Mouse (Mus musculus): ENCODE results near the gene 2610301B20Rik.

DNA sequence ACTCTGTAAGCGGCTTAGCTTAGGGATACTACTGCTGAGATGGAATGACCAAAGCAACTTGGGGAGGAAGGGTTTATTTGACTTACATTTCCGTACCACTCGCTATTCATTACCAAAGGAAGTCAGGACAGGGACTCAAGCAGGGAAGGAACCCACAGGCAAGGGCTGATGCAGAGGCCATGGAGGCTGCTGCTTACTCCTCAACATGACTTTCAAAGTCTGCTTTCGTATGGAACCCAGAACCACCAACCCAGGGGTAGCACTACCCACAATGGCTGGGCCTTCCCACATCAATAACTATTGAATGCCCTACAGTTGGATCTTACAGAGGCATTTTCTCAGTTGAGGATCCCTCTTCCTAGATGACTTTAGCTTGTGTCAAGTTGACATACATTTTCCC is 52.1 kb downstream of the 2610301B20Rik start:
- TF ChIP-seq CTCF (IDR thresholded peaks at IDR 0.05; ENCODE audit: extremely low read depth, insufficient read length, insufficient replicate concordance, low read depth, low read length) (no peak), POLR2A (IDR thresholded peaks at IDR 0.05; ENCODE audit: low read depth, low read length) (no peak)

All from small intestine, adult 2 months (tissue).